Mouse (Mus musculus): ENCODE data around the gene Manf. TPM values are rescaled to one million over a fixed set of nuclear protein-coding genes. Genes with fewer than 3 reads are reported as not detected.

Gene Manf
- polyA plus RNA-seq, 1 experiment from 2014 or later = 183 TPM

GRCm38 (mm10) chr9:106876666-106877065 lies 15.1 kb downstream of the Manf start:
- Histone ChIP-seq H3K4me3 (ENCODE audit: low read depth, low read length) (no peak overlapping the region), H3K27me3 (ENCODE audit: control insufficient read depth, insufficient read depth, low read depth, low read length) (no peaks in the 10 kb centered on the region)

GRCm38 (mm10) chr9:106874216-106874615 lies 17.6 kb downstream of the Manf start:
- Histone ChIP-seq H3K4me3 (ENCODE audit: low read depth, low read length) (no peak overlapping the region), H3K4me1 (ENCODE audit: control insufficient read depth, insufficient read depth, low read length) (no peaks in the 10 kb centered on the region), H3K9me3 (replicated peaks; ENCODE audit: control insufficient read depth, low read length, poor library complexity, severe bottlenecking) (no peaks in the 10 kb centered on the region), H3K27me3 (ENCODE audit: control insufficient read depth, insufficient read depth, low read depth, low read length) (no peaks in the 10 kb centered on the region), H3K4me2 (ENCODE audit: low read length) (no peak overlapping the region), H3K27ac (ENCODE audit: low read length) (no peak overlapping the region), H3K9ac (ENCODE audit: low read depth, low read length) (no peak overlapping the region), H3K36me3 (ENCODE audit: control insufficient read depth, insufficient read depth, low read length) (peaks cover 23% of the 10 kb centered on the region)
- 85% methylated on average over 5 of the region's 5 CpGs for WGBS
- ATAC-seq = no peak

More at GRCm38 (mm10) chr9:106876666-106877065, 15.1 kb downstream of the Manf start:
- H3K4me1 ChIP-seq (ENCODE audit: control insufficient read depth, insufficient read depth, low read length) = peaks cover 4% of the 10 kb centered on the region; the same call in 1 of the 2 replicates
- no peak overlapping the region for H3K4me2 ChIP-seq (ENCODE audit: low read length)
- H3K27ac ChIP-seq (ENCODE audit: low read length) = no peak overlapping the region
- peaks cover 28% of the 10 kb centered on the region for H3K36me3 ChIP-seq (ENCODE audit: control insufficient read depth, insufficient read depth, low read length)
- H3K9me3 ChIP-seq (replicated peaks; ENCODE audit: control insufficient read depth, low read length, poor library complexity, severe bottlenecking) = no peaks in the 10 kb centered on the region
- WGBS = 94% methylated on average over 3 of the region's 3 CpGs
- no peak overlapping the region for H3K9ac ChIP-seq (ENCODE audit: low read depth, low read length)
- ATAC-seq = no peak

GRCm38 (mm10) chr9:106858036-106858435 lies 33.7 kb downstream of the Manf start:
- no peak overlapping the region for H3K9ac ChIP-seq (ENCODE audit: low read depth, low read length)
- 94% methylated on average over 11 of the region's 11 CpGs for WGBS
- no peak overlapping the region for H3K4me2 ChIP-seq (ENCODE audit: low read length)
- H3K9me3 ChIP-seq (replicated peaks; ENCODE audit: control insufficient read depth, low read length, poor library complexity, severe bottlenecking) = no peaks in the 10 kb centered on the region
- no peak overlapping the region for H3K4me3 ChIP-seq (ENCODE audit: low read depth, low read length)
- peaks cover 45% of the 10 kb centered on the region for H3K36me3 ChIP-seq (ENCODE audit: control insufficient read depth, insufficient read depth, low read length)
- ATAC-seq = no peak
- H3K27me3 ChIP-seq (ENCODE audit: control insufficient read depth, insufficient read depth, low read depth, low read length) = no peaks in the 10 kb centered on the region
- no peaks in the 10 kb centered on the region for H3K4me1 ChIP-seq (ENCODE audit: control insufficient read depth, insufficient read depth, low read length)
- no peak overlapping the region for H3K27ac ChIP-seq (ENCODE audit: low read length)

GRCm38 (mm10) chr9:106856664-106857063 lies 35.1 kb downstream of the Manf start:
- peaks cover 42% of the 10 kb centered on the region for H3K36me3 ChIP-seq (ENCODE audit: control insufficient read depth, insufficient read depth, low read length)

GRCm38 (mm10) chr9:106842800-106843199 lies 49.0 kb downstream of the Manf start:
- Histone ChIP-seq H3K27me3 (ENCODE audit: control insufficient read depth, insufficient read depth, low read depth, low read length) (no peaks in the 10 kb centered on the region), H3K9ac (ENCODE audit: low read depth, low read length) (no peak overlapping the region), H3K9me3 (replicated peaks; ENCODE audit: control insufficient read depth, low read length, poor library complexity, severe bottlenecking) (no peaks in the 10 kb centered on the region), H3K4me3 (ENCODE audit: low read depth, low read length) (no peak overlapping the region), H3K36me3 (ENCODE audit: control insufficient read depth, insufficient read depth, low read length) (peaks cover 37% of the 10 kb centered on the region), H3K4me1 (ENCODE audit: control insufficient read depth, insufficient read depth, low read length) (no peaks in the 10 kb centered on the region), H3K4me2 (ENCODE audit: low read length) (no peak overlapping the region), H3K27ac (ENCODE audit: low read length) (no peak overlapping the region)
- WGBS = 96% methylated on average over 6 of the region's 6 CpGs
- ATAC-seq = no peak

More at GRCm38 (mm10) chr9:106856664-106857063, 35.1 kb downstream of the Manf start:
- no peak for ATAC-seq
- H3K9me3 ChIP-seq (replicated peaks; ENCODE audit: control insufficient read depth, low read length, poor library complexity, severe bottlenecking) = no peaks in the 10 kb centered on the region
- no peak overlapping the region for H3K4me2 ChIP-seq (ENCODE audit: low read length)
- H3K27me3 ChIP-seq (ENCODE audit: control insufficient read depth, insufficient read depth, low read depth, low read length) = no peaks in the 10 kb centered on the region
- H3K4me1 ChIP-seq (ENCODE audit: control insufficient read depth, insufficient read depth, low read length) = no peaks in the 10 kb centered on the region
- no peak overlapping the region for H3K4me3 ChIP-seq (ENCODE audit: low read depth, low read length)
- H3K27ac ChIP-seq (ENCODE audit: low read length) = no peak overlapping the region
- WGBS = 82% methylated on average over 3 of the region's 3 CpGs
- H3K9ac ChIP-seq (ENCODE audit: low read depth, low read length) = no peak overlapping the region

- Histone ChIP-seq H3K36me3 (ENCODE audit: control insufficient read depth, insufficient read depth, low read length) (peaks cover 31% of the 10 kb centered on the region), H3K4me3 (ENCODE audit: low read depth, low read length) (no peak overlapping the region), H3K4me1 (ENCODE audit: control insufficient read depth, insufficient read depth, low read length) (no peaks in the 10 kb centered on the region), H3K9ac (ENCODE audit: low read depth, low read length) (no peak overlapping the region), H3K9me3 (replicated peaks; ENCODE audit: control insufficient read depth, low read length, poor library complexity, severe bottlenecking) (no peaks in the 10 kb centered on the region), H3K4me2 (ENCODE audit: low read length) (no peak overlapping the region), H3K27ac (ENCODE audit: low read length) (no peak overlapping the region), H3K27me3 (ENCODE audit: control insufficient read depth, insufficient read depth, low read depth, low read length) (no peaks in the 10 kb centered on the region)
- no peak for ATAC-seq
- 100% methylated on average over 1 of the region's 1 CpGs for WGBS
These were observed 51.2 kb downstream of the Manf start for GRCm38 (mm10) chr9:106840569-106840968.

GRCm38 (mm10) chr9:106822381-106823104 lies 69.2 kb downstream of the Manf start:
- peak; percentile 59 for ATAC-seq
- Histone ChIP-seq H3K9me3 (replicated peaks; ENCODE audit: control insufficient read depth, low read length, poor library complexity, severe bottlenecking) (no peaks in the 10 kb centered on the region), H3K36me3 (ENCODE audit: control insufficient read depth, insufficient read depth, low read length) (no peaks in the 10 kb centered on the region), H3K4me2 (ENCODE audit: low read length) (peak overlapping the region; percentile 97), H3K9ac (ENCODE audit: low read depth, low read length) (peak overlapping the region; percentile 85), H3K27ac (ENCODE audit: low read length) (peak overlapping the region; percentile 91), H3K27me3 (ENCODE audit: control insufficient read depth, insufficient read depth, low read depth, low read length) (no peaks in the 10 kb centered on the region), H3K4me1 (ENCODE audit: control insufficient read depth, insufficient read depth, low read length) (peaks cover 12% of the 10 kb centered on the region), H3K4me3 (ENCODE audit: low read depth, low read length) (peak overlapping the region; percentile 92)
- WGBS = 2% methylated on average over 32 of the region's 32 CpGs

GRCm38 (mm10) chr9:106821618-106822380 lies 70.0 kb downstream of the Manf start, which contains the start of gene Dcaf1:
Gene Dcaf1, plus strand, starts transcription at chr9:106821874.
- Histone ChIP-seq H3K4me2 (ENCODE audit: low read length) (peak within 1 kb of the TSS; percentile 97), H3K27me3 (ENCODE audit: control insufficient read depth, insufficient read depth, low read depth, low read length) (no peaks in the 10 kb centered on the region), H3K9me3 (replicated peaks; ENCODE audit: control insufficient read depth, low read length, poor library complexity, severe bottlenecking) (no peaks in the 10 kb centered on the region), H3K27ac (ENCODE audit: low read length) (peak within 1 kb of the TSS; percentile 91), H3K36me3 (ENCODE audit: control insufficient read depth, insufficient read depth, low read length) (no peaks in the 10 kb centered on the region), H3K9ac (ENCODE audit: low read depth, low read length) (peak within 1 kb of the TSS; percentile 85), H3K4me3 (ENCODE audit: low read depth, low read length) (peak within 1 kb of the TSS; percentile 92), H3K4me1 (ENCODE audit: control insufficient read depth, insufficient read depth, low read length) (peaks cover 12% of the 10 kb centered on the region)
- under 1% methylated on average over 58 of the region's 71 CpGs for WGBS
- ATAC-seq = peak; percentile 98

Data from midbrain, embryonic 16.5 days (tissue).